Mouse (Mus musculus): ENCODE data around the gene Chka.

Chka gene

GRCm38 (mm10) chr19:3889096-3889495 lies 37.5 kb downstream of the Chka start:
- no peak for DNase-seq (ENCODE audit: low spot score)

- no peak for DNase-seq (ENCODE audit: low spot score)
Observed at GRCm38 (mm10) chr19:3890181-3890580, 38.6 kb downstream of the Chka start.

- DNase-seq (ENCODE audit: low spot score) = no peak
Observed at GRCm38 (mm10) chr19:3893545-3894116, 42.1 kb downstream of the Chka start.

GRCm38 (mm10) chr19:3894294-3894693 lies 42.7 kb downstream of the Chka start:
- DNase-seq (ENCODE audit: low spot score) = no peak

GRCm38 (mm10) chr19:3895171-3895631 lies 43.6 kb downstream of the Chka start:
- no peak for DNase-seq (ENCODE audit: low spot score)

GRCm38 (mm10) chr19:3896208-3896607 lies 44.6 kb downstream of the Chka start:
- DNase-seq (ENCODE audit: low spot score) = no peak

- DNase-seq (ENCODE audit: low spot score) = no peak
Observed at GRCm38 (mm10) chr19:3897557-3897956, 46.0 kb downstream of the Chka start.

- no peak for DNase-seq (ENCODE audit: low spot score)
Observed at GRCm38 (mm10) chr19:3898952-3899351, 47.4 kb downstream of the Chka start.

- DNase-seq (ENCODE audit: low spot score) = no peak
Observed at GRCm38 (mm10) chr19:3899618-3900017, 48.0 kb downstream of the Chka start.

GRCm38 (mm10) chr19:3902966-3903365 lies 51.4 kb downstream of the Chka start:
- DNase-seq (ENCODE audit: low spot score) = no peak

GRCm38 (mm10) chr19:3903648-3904362 lies 52.2 kb downstream of the Chka start:
- no peak for DNase-seq (ENCODE audit: low spot score)

GRCm38 (mm10) chr19:3904363-3904675 lies 52.7 kb downstream of the Chka start:
- DNase-seq (ENCODE audit: low spot score) = no peak

GRCm38 (mm10) chr19:3905261-3905969 lies 53.8 kb downstream of the Chka start:
- no peak for DNase-seq (ENCODE audit: low spot score)

- DNase-seq (ENCODE audit: low spot score) = no peak
Observed at GRCm38 (mm10) chr19:3906326-3906725, 54.8 kb downstream of the Chka start.

- no peak for DNase-seq (ENCODE audit: low spot score)
Observed at GRCm38 (mm10) chr19:3906795-3907786, 55.5 kb downstream of the Chka start, which contains the start of gene Tcirg1. TSS of gene Tcirg1 (minus strand) at chr19:3907133.

- no peak for DNase-seq (ENCODE audit: low spot score)
Observed at GRCm38 (mm10) chr19:3907876-3908660, 56.5 kb downstream of the Chka start.

- DNase-seq (ENCODE audit: low spot score) = no peak
Observed at GRCm38 (mm10) chr19:3910206-3910605, 58.6 kb downstream of the Chka start.

GRCm38 (mm10) chr19:3912337-3913204 lies 61.0 kb downstream of the Chka start, which contains the start of gene Ndufs8:
TSS of gene Ndufs8 (minus strand) at chr19:3912774.
- peak; percentile 98 for DNase-seq (ENCODE audit: low spot score)

- no peak for DNase-seq (ENCODE audit: low spot score)
Observed at GRCm38 (mm10) chr19:3913692-3914091, 62.1 kb downstream of the Chka start.

- DNase-seq (ENCODE audit: low spot score) = no peak
Observed at GRCm38 (mm10) chr19:3914535-3914934, 63.0 kb downstream of the Chka start.
